Mouse (Mus musculus) heart, adult 9 months (tissue): Measurements from ENCODE around the gene Lbp.

ENCODE experiments used
- DNase-seq, 2 experiments: peaks; one replicate each; pipeline ENCODE4 v3.0.0; 2022; ENCODE audit warnings: low spot score in 2 of 2

Lbp gene

GRCm38 (mm10) chr2:158305948-158306695 is at the start of gene Lbp:
Gene Lbp (plus strand): TSS chr2:158306493.
- peak; percentile 54 to 67 for DNase-seq

GRCm38 (mm10) chr2:158256894-158257293 is 49.4 kb upstream of the Lbp start:
- peak; percentile 44 to 51 for DNase-seq

GRCm38 (mm10) chr2:158258005-158258418 is 48.3 kb upstream of the Lbp start, which contains the start of gene Bpi:
Gene Bpi (plus strand): TSS chr2:158258094.
- no peak for DNase-seq

GRCm38 (mm10) chr2:158258781-158259180 is 47.5 kb upstream of the Lbp start:
- DNase-seq, result peak; percentile 18 to 57

- no peak for DNase-seq
Observed at GRCm38 (mm10) chr2:158259498-158259897, 46.8 kb upstream of the Lbp start.

- no peak for DNase-seq
Observed at GRCm38 (mm10) chr2:158264877-158265276, 41.4 kb upstream of the Lbp start.

GRCm38 (mm10) chr2:158270017-158270416 is 36.3 kb upstream of the Lbp start:
- DNase-seq, result no peak

GRCm38 (mm10) chr2:158273646-158274045 is 32.6 kb upstream of the Lbp start:
- no peak for DNase-seq

- no peak for DNase-seq
Observed at GRCm38 (mm10) chr2:158275349-158275748, 30.9 kb upstream of the Lbp start.

- DNase-seq, result no peak
Observed at GRCm38 (mm10) chr2:158275811-158276210, 30.5 kb upstream of the Lbp start.

- no peak for DNase-seq
Observed at GRCm38 (mm10) chr2:158276451-158276850, 29.8 kb upstream of the Lbp start.

GRCm38 (mm10) chr2:158276878-158277277 is 29.4 kb upstream of the Lbp start:
- no peak for DNase-seq

GRCm38 (mm10) chr2:158279656-158280055 is 26.6 kb upstream of the Lbp start:
- DNase-seq, result no peak

GRCm38 (mm10) chr2:158281497-158282205 is 24.6 kb upstream of the Lbp start:
- DNase-seq, result no peak

GRCm38 (mm10) chr2:158283136-158283535 is 23.2 kb upstream of the Lbp start:
- DNase-seq, result no peak

- no peak for DNase-seq
Observed at GRCm38 (mm10) chr2:158283771-158284170, 22.5 kb upstream of the Lbp start.

GRCm38 (mm10) chr2:158284571-158284970 is 21.7 kb upstream of the Lbp start:
- DNase-seq, result peak; percentile 15 to 37

GRCm38 (mm10) chr2:158285655-158286054 is 20.6 kb upstream of the Lbp start:
- no peak for DNase-seq

- no peak for DNase-seq
Observed at GRCm38 (mm10) chr2:158295700-158296099, 10.6 kb upstream of the Lbp start.

- no peak for DNase-seq
Observed at GRCm38 (mm10) chr2:158299203-158299602, 7.1 kb upstream of the Lbp start.

GRCm38 (mm10) chr2:158299731-158300130 is 6.6 kb upstream of the Lbp start:
- DNase-seq, result no peak

- DNase-seq, result no peak
Observed at GRCm38 (mm10) chr2:158302807-158303206, 3.5 kb upstream of the Lbp start.

GRCm38 (mm10) chr2:158306696-158307049 is 380 bp downstream of the Lbp start:
- no peak for DNase-seq
